Mouse (Mus musculus): ENCODE data around the gene Dnajc5g. TPM values are rescaled to one million over a fixed set of nuclear protein-coding genes. Genes with fewer than 3 reads are reported as not detected.
A peak's percentile ranks its signal among the peaks of the same experiment; 100 is the strongest.

Dnajc5g gene
- polyA plus RNA-seq, 1 experiment = not detected

DNA sequence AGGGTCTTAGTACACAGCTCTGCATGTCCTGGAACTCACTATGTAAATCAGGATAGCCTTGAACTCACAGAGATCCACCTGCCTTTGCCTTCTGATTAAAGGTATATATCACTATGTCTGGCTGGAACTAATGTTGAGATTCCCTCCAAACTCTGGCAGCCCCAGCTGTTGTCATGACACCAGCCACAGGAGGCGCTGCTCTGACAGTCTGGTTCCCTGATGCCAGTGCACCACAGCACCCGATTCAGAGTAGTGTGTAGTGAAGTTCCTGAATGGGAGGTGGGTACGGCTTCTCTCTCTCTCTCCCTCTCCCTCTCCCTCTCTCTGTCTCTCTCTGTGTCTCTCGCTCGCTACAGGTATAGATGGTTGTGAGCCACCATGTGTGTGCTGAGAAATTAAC lies 23.7 kb upstream of the Dnajc5g start:
- Histone ChIP-seq H3K27me3 (ENCODE audit: control insufficient read depth) (peaks cover 26% of the 10 kb centered on the region), H3K36me3 (ENCODE audit: control insufficient read depth) (peaks cover 16% of the 10 kb centered on the region), H3K4me1 (ENCODE audit: control insufficient read depth) (peaks cover 9% of the 10 kb centered on the region), H3K9me3 (ENCODE audit: control insufficient read depth, low read length) (no peaks in the 10 kb centered on the region), H3K4me3 (replicated peaks) (no peak overlapping the region)
- TF ChIP-seq GATA1 (IDR thresholded peaks at IDR 0.05; ENCODE audit: low read length) = no peak

DNA sequence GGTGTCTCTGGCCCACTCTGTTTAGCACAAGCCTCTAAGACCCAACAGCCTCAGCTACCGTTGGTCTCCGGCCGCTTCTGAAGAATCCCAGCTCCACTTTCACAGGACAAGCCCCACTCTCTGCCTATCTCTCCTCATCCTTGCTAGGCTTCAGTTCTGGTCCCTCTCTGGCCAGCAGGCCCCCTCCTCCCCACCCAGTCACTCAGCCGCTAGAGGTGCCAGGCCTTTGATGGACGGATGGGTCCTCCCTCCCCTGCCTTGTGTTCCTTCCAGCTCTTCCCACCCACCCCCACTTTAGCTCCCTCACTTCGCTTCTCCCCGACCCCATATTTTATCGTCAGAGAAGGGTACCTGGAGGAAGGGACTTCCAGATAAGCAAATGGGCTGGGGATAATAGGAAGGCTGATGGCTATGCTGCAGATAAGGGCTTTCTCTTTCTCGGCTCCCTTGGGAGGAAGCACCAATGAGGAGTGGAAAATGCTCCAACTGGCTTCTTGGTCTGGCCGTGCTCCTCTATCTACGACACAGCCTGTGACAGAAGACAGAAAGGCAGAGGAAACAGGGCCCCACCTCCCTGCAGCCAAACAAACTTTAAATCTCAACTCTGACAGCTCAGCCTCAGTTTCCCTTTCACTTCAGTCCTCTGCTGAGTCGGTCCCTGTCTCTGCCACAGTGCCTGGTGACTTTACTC lies 23.0 kb upstream of the Dnajc5g start:
- TF ChIP-seq TAL1 (IDR thresholded peaks at IDR 0.05; ENCODE audit: low read length) (no peak), GATA1 (IDR thresholded peaks at IDR 0.05; ENCODE audit: low read length) (no peak)
- Histone ChIP-seq H3K4me3 (replicated peaks) (no peak overlapping the region), H3K4me1 (ENCODE audit: control insufficient read depth) (peaks cover 9% of the 10 kb centered on the region), H3K27me3 (ENCODE audit: control insufficient read depth) (peaks cover 31% of the 10 kb centered on the region), H3K36me3 (ENCODE audit: control insufficient read depth) (peaks cover 9% of the 10 kb centered on the region), H3K9me3 (ENCODE audit: control insufficient read depth, low read length) (no peaks in the 10 kb centered on the region)

DNA sequence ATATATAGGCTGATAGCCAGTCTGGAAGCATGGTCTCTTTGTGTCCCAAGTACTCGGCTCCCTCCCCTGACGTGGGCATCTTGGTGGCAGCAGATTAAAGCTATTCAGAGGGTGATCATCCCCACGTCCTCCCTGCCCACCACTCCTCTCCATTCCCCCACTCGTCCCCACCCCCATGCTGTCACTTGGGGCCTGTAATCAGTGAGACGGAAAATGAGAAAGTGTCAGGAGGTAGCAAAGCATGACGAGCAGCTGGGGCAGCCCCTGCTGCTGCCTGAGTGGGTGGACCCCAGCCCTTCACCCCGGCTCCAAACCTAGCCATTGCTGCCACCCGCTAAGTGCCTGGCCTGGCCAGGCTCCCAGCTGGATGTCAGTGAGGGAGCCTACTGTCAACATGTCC lies 22.1 kb upstream of the Dnajc5g start:
- Histone ChIP-seq H3K4me1 (ENCODE audit: control insufficient read depth) (peaks cover 9% of the 10 kb centered on the region), H3K36me3 (ENCODE audit: control insufficient read depth) (peaks cover under 1% of the 10 kb centered on the region), H3K9me3 (ENCODE audit: control insufficient read depth, low read length) (no peaks in the 10 kb centered on the region), H3K27me3 (ENCODE audit: control insufficient read depth) (peaks cover 39% of the 10 kb centered on the region), H3K4me3 (replicated peaks) (no peak overlapping the region)
- TF ChIP-seq GATA1 (IDR thresholded peaks at IDR 0.05; ENCODE audit: low read length) (no peak), TAL1 (IDR thresholded peaks at IDR 0.05; ENCODE audit: low read length) (no peak)

DNA sequence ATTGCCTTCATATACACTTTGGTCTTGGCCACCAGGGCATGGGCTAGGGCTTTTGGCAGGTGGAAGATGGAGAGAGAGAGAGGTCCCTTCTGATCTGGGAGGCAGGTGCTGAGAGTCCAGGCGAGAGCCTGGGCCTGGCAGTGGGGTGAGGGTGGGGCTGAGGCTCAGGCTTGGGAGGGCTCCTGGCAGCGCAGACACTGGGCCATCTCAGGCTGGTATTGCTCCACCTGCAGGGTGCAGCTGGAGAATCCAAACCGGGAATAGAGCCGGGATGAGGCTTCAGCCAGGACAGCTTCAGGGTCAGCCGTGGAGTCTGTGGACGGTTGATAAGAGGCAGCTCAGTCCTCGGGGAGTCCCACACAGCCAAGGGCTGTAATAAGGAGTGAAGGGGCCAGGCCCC lies 19.5 kb upstream of the Dnajc5g start:
- Histone ChIP-seq H3K4me1 (ENCODE audit: control insufficient read depth) (peaks cover 9% of the 10 kb centered on the region), H3K36me3 (ENCODE audit: control insufficient read depth) (no peaks in the 10 kb centered on the region), H3K27me3 (ENCODE audit: control insufficient read depth) (peaks cover 65% of the 10 kb centered on the region)

DNA sequence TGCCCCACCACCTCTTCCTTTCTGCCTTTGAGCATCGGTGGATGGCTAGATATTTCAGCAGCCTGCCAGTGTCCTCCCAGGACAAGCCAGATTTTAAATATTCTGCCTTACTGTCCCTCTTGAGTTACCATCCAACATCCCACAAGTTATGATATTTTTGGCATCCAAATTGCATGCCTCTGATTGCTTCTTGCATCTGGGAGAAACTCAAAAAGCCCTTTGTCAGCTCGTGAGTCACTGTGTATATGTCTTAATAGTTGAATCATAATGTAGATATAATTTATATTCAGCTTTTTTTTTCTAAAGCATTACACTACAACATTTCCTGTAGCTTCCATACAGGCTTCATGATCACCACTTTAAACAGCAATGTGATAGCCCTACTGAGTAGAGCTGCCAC lies 19.0 kb upstream of the Dnajc5g start:
- H3K4me3 ChIP-seq (replicated peaks) = no peak overlapping the region
- no peaks in the 10 kb centered on the region for H3K9me3 ChIP-seq (ENCODE audit: control insufficient read depth, low read length)
- no peak for TF ChIP-seq GATA1 (IDR thresholded peaks at IDR 0.05; ENCODE audit: low read length)
- no peak for TF ChIP-seq TAL1 (IDR thresholded peaks at IDR 0.05; ENCODE audit: low read length)
- peaks cover 9% of the 10 kb centered on the region for H3K4me1 ChIP-seq (ENCODE audit: control insufficient read depth)
- peaks cover 70% of the 10 kb centered on the region for H3K27me3 ChIP-seq (ENCODE audit: control insufficient read depth)
- no peaks in the 10 kb centered on the region for H3K36me3 ChIP-seq (ENCODE audit: control insufficient read depth)

More for the DNA sequence above, 19.5 kb upstream of the Dnajc5g start:
- Histone ChIP-seq H3K4me3 (replicated peaks) (no peak overlapping the region), H3K9me3 (ENCODE audit: control insufficient read depth, low read length) (no peaks in the 10 kb centered on the region)
- no peak for TF ChIP-seq TAL1 (IDR thresholded peaks at IDR 0.05; ENCODE audit: low read length)
- TF ChIP-seq GATA1 (IDR thresholded peaks at IDR 0.05; ENCODE audit: low read length) = no peak

DNA sequence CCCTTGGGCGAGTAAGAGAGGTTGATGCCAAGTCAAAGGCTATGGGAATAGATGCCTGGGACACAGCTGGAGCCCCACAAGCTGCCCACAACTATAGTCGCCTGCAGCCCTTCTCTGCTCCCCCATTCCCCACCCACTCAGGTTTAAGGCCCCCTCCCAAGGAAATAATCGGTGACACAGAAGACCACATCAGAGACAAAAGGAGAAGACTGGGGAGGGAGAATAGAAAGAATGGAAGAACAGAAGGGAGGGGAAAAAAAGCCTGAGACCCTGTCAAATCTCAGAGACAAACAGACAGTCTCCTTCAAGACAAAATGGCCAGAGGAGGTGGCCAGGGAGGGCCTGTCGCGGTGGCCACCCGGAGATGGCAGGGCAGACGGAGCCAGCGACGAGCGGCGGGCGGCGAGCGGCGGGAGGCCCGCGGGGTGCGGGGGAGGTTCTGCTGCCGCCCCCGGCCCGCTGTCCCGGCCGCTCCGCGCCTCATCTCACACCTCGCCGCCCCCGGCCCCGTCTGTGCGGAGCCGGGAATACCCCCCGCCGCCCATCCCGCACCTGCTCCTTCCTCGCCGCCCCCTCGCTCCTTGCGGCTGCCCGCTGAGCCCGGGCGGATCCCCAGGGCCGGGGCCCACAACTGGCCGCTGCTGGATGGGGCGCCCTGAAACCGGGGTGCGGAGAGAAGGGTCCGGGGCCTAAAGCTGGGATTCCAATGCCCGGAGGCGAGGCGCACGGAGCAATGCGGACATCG lies 13.7 kb upstream of the Dnajc5g start:
- no peak for TF ChIP-seq TAL1 (IDR thresholded peaks at IDR 0.05; ENCODE audit: low read length)
- no peak for TF ChIP-seq GATA1 (IDR thresholded peaks at IDR 0.05; ENCODE audit: low read length)
- no peak overlapping the region for H3K4me3 ChIP-seq (replicated peaks)

DNA sequence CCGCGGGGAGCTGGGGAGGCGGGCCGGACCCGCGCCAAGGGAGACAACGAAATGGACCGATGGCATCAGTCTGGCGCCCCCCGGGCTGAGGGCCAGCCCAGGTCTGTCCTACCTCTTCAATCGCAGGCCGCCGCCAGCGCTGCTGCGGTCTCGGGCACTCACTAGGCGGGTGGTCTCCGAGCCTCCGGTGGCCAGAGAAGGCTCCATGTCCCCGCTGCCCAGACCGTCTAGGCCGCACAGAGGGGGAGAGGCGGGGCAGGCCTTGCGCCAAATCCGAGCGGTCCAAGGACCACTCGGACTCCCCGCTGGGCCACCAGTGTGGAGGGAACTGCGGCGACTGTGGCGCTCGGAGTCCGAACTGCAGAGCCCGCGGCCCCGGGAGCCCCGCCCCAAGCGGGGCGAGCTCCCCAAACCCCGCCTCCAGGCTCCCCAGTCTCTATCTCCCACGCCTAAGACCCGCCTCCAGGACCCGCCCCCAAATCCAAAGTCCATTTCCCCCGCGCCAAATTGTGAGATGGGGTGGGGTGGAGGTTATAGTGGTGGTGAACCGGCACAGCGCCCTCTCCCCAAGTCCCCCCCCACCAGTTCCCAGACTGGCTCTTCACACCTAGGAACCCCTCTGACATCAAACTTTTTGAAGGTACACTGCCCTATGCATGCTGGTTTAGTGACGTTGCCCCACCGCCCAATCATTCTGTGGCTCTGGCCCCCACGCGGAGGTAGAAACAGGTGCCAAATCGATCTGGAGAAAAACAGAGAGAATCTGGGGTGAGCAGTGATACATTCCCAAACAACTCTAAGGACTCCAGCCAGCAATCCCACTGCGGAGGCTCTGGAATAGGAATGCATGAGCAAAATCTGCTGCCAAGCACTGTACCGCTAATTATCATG lies 12.7 kb upstream of the Dnajc5g start:
- Histone ChIP-seq H3K36me3 (ENCODE audit: control insufficient read depth) (no peaks in the 10 kb centered on the region), H3K27me3 (ENCODE audit: control insufficient read depth) (peaks cover 98% of the 10 kb centered on the region), H3K9me3 (ENCODE audit: control insufficient read depth, low read length) (peaks cover 5% of the 10 kb centered on the region; the same call in 1 of the 2 replicates), H3K4me1 (ENCODE audit: control insufficient read depth) (peaks cover 5% of the 10 kb centered on the region), H3K4me3 (replicated peaks) (peak overlapping the region; percentile 24)
- no peak for TF ChIP-seq TAL1 (IDR thresholded peaks at IDR 0.05; ENCODE audit: low read length)

More for the DNA sequence above, 13.7 kb upstream of the Dnajc5g start:
- peaks cover 97% of the 10 kb centered on the region for H3K27me3 ChIP-seq (ENCODE audit: control insufficient read depth)
- peaks cover 5% of the 10 kb centered on the region; the same call in 1 of the 2 replicates for H3K9me3 ChIP-seq (ENCODE audit: control insufficient read depth, low read length)
- H3K36me3 ChIP-seq (ENCODE audit: control insufficient read depth) = no peaks in the 10 kb centered on the region
- H3K4me1 ChIP-seq (ENCODE audit: control insufficient read depth) = peaks cover 5% of the 10 kb centered on the region

DNA sequence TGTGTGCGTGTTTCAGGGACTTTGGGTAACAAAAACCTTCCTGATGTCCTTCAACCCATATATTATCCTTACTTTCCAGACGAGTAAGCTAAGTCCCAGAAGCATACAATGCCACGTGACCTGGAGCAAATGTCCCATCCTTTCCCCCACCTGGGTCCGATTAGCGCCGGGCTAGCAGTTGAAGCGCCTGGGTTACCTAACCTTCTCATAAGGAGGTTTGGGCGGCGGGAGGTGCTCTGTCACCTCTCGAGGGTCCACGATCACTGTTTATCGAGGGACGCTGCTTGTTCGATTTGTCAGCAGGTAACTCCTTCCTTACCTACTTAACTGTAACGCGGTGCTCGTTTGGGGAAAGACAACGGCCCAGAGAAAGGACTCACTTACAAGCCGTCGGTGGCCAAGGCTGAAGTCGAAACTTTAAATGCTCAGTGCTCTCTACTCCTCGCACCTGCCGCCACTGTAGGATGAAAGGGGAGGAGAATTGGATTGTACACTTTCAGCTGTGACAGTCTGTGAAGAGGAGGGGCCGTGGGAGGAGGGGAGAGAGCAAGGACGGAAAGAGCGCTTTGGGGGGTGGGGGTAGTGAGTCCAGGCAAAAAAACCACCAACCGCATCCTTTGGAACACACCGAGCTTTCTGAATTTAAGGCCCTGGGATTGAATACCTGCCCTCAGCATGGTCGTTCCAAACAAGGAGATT lies 11.8 kb upstream of the Dnajc5g start:
- Histone ChIP-seq H3K36me3 (ENCODE audit: control insufficient read depth) (no peaks in the 10 kb centered on the region), H3K27me3 (ENCODE audit: control insufficient read depth) (peaks cover 96% of the 10 kb centered on the region), H3K9me3 (ENCODE audit: control insufficient read depth, low read length) (peaks cover 5% of the 10 kb centered on the region; the same call in 1 of the 2 replicates), H3K4me3 (replicated peaks) (no peak overlapping the region), H3K4me1 (ENCODE audit: control insufficient read depth) (peaks cover 5% of the 10 kb centered on the region)
- no peak for TF ChIP-seq GATA1 (IDR thresholded peaks at IDR 0.05; ENCODE audit: low read length)
- TF ChIP-seq TAL1 (IDR thresholded peaks at IDR 0.05; ENCODE audit: low read length) = no peak

Measured in erythroblast, embryonic 14.5 days (primary cell).